Mouse (Mus musculus) layer of hippocampus, adult 9-11 months (tissue): ENCODE measurements around the gene Gsg1l.

Source experiments
- DNase-seq: peaks from one replicate; pipeline ENCODE4 v3.0.0; 2022

Gene Gsg1l

GRCm38 (mm10) chr7:126076935-126077334 is 5.3 kb downstream of the Gsg1l start:
- no peak for DNase-seq

- no peak for DNase-seq
Observed at GRCm38 (mm10) chr7:126075058-126075457, 7.2 kb downstream of the Gsg1l start.

DNA sequence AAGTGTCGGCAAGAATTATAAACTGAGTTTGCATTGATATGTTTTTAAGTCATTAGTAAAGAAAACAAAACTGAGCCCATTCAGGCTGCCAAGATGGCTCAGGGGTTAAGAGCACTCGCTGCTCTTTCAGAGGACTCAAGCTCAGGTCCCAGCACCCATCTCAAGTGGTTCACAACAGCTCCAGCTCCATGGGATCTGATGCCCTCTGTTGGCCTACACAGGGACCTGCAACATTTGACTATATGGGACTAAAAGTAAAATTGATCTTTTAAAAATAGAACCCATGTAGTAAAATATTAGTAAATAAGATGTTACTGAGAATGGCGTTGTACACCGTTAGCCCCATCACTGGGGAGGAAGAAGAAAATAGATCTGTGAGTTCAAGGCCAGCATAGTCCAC is 11.9 kb downstream of the Gsg1l start:
- DNase-seq, result no peak

DNA sequence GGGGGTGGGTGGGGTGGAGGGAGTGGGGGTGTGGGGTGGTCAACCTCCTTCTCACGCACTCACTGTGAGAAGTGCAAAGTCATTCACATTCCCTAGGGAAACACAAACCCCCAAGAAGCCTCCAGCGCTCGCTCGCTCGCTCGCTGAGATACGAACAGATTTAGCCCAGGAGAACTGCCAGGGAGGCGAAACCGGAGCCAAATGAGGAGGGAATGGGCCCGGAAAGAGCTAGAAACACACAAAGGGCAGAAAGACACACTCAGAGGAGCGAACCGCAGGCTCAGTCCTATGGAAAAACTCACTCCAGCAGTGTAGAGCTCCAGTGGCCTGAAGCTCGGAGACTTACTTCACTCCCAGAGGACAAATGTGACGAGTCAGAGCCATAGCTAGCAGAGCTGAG is 15.4 kb downstream of the Gsg1l start:
- no peak for DNase-seq

GRCm38 (mm10) chr7:126065243-126065876 is 16.9 kb downstream of the Gsg1l start:
- no peak for DNase-seq

GRCm38 (mm10) chr7:126062228-126062627 is 20.0 kb downstream of the Gsg1l start:
- DNase-seq, result no peak

DNA sequence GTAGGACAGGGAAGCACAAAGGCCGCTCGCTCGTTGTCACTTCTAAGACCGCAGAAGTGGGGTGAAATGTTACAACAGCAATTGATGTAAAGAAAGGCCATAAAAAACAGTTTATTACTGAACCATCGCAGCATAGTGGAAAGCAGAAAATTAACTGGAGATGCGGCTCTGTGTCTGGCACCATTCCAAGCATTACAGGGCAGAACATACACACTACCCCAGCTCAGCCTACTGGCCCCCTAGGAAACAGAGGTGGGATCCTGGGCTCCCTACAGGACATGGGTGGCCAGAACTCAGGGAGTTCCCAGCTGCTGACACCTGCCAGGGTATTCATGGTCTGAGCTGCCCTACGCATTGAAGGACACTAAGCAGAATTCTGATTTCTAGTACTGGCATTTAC is 23.3 kb downstream of the Gsg1l start:
- no peak for DNase-seq

- no peak for DNase-seq
Observed at GRCm38 (mm10) chr7:126057332-126057914, 24.8 kb downstream of the Gsg1l start.

DNA sequence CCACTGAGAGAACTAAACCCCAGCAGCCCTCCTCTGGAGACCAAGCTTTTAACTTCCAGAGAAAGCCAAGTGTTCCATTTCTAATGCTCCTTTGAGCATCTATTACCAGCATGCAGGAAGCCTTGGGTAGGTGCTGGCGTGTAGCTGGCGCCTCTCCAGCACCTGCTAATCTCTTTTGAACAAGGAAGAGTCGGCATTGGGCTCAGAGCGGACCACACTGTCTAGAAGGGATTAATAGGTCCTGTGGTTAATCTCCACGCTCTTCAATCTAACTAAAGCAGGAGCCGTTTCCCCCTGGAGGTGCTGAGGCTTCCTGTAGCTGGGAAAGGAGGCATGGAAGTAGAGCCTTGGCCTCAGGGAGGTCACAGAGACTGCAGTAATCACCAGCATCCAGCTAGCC is 27.6 kb downstream of the Gsg1l start:
- DNase-seq, result no peak

GRCm38 (mm10) chr7:126053618-126054017 is 28.6 kb downstream of the Gsg1l start:
- DNase-seq, result no peak

GRCm38 (mm10) chr7:126051910-126052309 is 30.3 kb downstream of the Gsg1l start:
- DNase-seq, result no peak

- DNase-seq, result no peak
Observed at GRCm38 (mm10) chr7:126045077-126045476, 37.1 kb downstream of the Gsg1l start.

DNA sequence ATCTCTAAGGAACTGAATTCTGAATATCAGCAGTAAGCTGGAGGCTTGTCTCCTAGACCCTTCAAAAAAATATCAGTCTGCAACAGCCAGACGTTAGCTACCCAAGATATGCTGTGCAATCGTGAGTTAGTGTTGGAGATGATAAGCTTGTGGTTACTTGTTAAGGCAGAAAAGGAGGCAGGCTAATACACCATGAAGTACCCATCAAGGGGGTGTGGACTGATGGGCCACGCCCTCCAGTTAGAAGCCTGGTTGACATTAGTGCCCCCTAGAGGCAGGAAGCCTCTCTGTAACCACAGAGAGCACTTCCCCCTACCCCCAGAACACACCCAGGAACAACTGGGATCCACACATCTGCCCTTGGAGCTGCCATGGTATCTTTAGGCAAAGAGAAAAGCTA is 39.9 kb downstream of the Gsg1l start:
- no peak for DNase-seq

DNA sequence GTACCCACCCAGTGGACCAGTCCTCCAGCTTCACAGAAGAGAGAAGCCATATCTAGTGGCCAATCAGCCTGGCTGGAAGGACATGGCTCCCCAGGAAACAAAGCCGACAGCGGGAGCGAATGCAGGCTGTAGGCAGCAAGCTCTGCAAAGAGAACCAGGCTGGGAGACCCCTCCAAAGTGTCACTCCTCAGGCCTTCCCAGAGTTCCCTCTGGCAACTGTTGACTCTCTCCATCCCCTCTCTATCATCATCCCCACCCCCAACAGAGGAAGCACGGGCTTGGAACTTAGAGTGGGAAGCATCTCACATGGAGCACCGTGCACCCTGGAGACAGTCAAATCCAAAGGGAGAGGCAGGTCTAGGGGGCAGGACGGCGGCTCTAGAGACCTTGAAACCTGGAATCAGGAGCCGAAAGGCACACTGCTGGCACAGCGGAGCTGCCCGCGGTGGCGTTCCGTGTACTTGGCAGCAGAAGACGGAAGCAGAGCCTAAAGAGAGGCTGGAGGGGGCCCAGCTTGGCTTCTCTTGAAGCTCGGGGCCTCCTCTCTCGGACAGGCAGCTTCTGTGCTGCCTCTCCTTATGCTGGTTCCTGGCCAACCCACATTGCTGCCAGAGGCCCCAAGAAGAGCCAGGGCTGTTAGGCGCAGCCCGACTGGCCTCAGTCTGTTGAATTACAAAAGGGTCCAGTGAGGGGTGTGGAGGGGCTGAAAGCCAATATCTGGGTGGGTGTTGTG is 41.3 kb downstream of the Gsg1l start:
- peak; percentile 78 for DNase-seq

DNA sequence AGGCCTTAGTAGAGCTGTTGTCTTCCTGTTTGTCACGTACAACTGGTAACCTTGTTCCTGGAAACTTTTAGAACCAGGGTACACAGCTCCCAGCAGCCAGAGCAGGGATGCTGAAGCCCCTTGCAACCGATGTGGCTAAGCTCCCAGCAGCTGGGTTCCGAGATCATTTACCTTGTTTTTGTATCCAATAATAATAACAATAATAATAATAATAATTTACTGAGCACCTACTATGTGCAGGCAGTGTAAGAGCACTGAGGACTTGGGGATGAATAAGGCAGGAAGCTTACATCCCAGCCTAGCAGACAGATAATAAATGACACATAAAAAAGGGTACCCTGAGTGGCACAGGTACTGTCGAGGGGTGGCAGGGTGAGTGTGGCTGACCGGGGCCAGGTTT is 42.4 kb downstream of the Gsg1l start:
- DNase-seq, result no peak

- no peak for DNase-seq
Observed at GRCm38 (mm10) chr7:126039247-126039835, 42.9 kb downstream of the Gsg1l start.

GRCm38 (mm10) chr7:126038366-126039246 is 43.6 kb downstream of the Gsg1l start:
- peak; percentile 45 for DNase-seq

DNA sequence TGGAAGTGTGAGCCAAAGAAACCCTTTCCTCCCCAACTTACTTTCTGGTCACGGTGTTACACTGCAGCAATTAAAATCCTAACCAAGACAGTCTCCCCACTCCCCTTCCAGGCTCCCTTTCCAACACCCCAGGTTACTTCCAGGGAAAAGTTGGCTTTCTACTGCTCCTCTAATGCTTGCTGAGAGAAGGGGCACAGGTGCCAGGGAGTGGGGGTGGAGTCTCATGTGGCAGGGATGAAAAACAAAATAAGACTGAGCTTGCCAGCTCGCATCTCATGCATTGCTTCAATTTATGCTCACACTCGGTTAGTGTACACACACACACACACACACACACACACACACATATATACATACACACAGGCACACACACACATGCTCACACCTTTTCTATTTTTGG is 46.9 kb downstream of the Gsg1l start:
- no peak for DNase-seq

GRCm38 (mm10) chr7:126032776-126033209 is 49.4 kb downstream of the Gsg1l start:
- peak; percentile 55 for DNase-seq

DNA sequence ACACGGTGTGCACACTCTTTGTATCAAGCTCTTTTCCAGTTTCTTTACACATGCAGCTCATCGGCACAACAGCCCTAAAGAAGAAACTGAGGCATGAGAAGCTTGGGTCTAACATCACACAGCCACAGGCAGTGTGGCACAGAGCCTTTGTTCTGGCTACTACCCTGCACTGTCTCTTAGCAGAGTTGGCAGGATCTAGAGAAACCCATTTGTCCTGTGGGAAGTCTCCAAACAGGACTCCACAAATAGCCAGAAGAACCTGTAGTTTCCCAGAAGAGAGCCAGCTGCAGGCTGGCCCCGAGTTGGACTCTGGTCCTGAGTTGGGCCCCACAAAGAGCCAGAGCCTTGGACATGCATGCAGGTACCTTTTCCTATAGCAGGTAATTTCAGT is 49.9 kb downstream of the Gsg1l start:
- no peak for DNase-seq

DNA sequence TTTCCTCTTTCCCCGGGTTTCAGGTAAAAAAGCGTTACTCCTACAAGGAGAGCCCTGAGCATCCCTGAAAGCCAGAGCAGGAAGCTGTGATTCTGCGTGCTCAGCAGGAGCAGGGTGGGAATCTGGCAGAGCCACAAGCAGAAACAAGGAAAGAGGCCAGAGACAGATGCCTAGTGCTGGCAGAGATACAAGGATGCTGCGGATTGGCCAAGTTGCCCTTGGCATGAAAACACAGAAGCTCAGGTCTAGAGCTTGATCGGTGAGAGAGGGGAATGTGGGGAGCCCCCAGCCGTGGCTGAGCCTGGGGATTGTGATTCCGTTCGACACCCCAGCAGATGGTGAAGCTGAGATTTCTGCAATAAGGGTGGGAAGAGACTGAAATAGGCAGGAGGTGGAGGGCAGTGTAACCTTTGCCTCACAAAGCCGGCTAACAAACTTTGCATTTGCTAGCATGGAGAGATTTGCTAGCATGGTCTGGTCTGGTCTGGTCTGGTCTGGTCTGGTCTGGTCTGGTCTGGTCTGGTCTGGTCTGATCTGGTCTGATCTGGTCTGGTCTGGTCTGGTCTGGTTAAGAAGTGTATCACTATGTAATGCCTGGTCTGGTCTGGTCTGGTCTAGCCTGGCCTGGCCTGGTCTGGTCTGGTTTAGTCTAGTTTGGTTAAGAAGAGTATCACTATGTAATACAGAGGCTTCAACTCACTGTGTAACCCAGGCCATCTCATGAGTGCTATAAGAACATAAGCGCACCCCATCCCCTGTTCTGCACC is 50.4 kb downstream of the Gsg1l start:
- peak; percentile 58 for DNase-seq

DNA sequence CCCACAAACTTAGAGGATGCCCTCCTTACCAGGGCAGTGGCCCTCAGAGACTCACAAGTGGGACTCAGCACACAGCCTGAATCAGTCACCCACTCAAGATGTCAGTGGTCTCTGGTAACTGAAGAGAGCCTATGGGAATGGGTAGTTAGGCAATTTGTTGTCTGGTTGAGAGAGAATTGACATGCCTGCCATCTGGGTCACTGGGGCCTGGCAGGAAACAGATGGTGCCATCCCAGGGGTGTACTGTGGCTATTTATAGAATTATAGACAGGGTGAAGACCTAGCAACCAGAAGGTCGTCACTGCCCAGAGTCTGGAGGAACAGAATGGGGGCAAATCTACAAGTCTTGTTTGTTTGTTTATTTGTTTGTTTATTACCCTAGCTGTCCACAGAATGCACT is 54.8 kb downstream of the Gsg1l start:
- DNase-seq, result no peak
